Mouse (Mus musculus): ENCODE measurements around the gene Rab5if. TPM values are rescaled to one million over a fixed set of nuclear protein-coding genes. Genes with fewer than 3 reads are reported as not detected.
A peak's percentile ranks its signal among the peaks of the same experiment; 100 is the strongest.
"Not testable (repeated sequence)": the region's sequence is repeated elsewhere in the genome, so short reads cannot be mapped to it uniquely, and the experiment has no call there.

Gene Rab5if
- polyA plus RNA-seq, 2 experiments: 80.3 to 164 TPM

GRCm38 (mm10) chr2:156825128-156825527, 37.8 kb upstream of the Rab5if start:
- not testable (repeated sequence) for H3K27me3 ChIP-seq (ENCODE audit: control insufficient read depth, insufficient read depth, low read length); H3K9me3 ChIP-seq (ENCODE audit: control insufficient read depth, low read length); H3K4me3 ChIP-seq (ENCODE audit: insufficient read depth in 1 of 2, low read depth in 2 of 2, low read length in 2 of 2); H3K36me3 ChIP-seq (replicated peaks; ENCODE audit: control insufficient read depth, insufficient read depth, low read depth); H3K4me2 ChIP-seq (ENCODE audit: low read depth); ATAC-seq (ENCODE audit: insufficient read depth); H3K27ac ChIP-seq; H3K4me1 ChIP-seq (replicated peaks; ENCODE audit: control insufficient read depth in 2 of 2, insufficient read depth in 2 of 2, low read length in 1 of 2); H3K9ac ChIP-seq (replicated peaks); DNase-seq (ENCODE audit: low read depth in 3 of 3, low spot score in 3 of 3)
- WGBS (ENCODE audit: insufficient replicate concordance): 75% methylated on average over 6 of the region's 6 CpGs
- TF ChIP-seq CTCF (IDR thresholded peaks at IDR 0.05; ENCODE audit: low read depth): peak; percentile 30

- H3K36me3 ChIP-seq (replicated peaks; ENCODE audit: control insufficient read depth, insufficient read depth, low read depth): peaks cover 4% of the 10 kb centered on the region
- 85% methylated on average over 11 of the region's 11 CpGs for WGBS (ENCODE audit: insufficient replicate concordance)
Measured at GRCm38 (mm10) chr2:156834336-156834735, 28.6 kb upstream of the Rab5if start.

GRCm38 (mm10) chr2:156838839-156839238, 24.1 kb upstream of the Rab5if start:
- 61% methylated on average over 6 of the region's 6 CpGs for WGBS (ENCODE audit: insufficient replicate concordance)
- Histone ChIP-seq H3K36me3 (replicated peaks; ENCODE audit: control insufficient read depth, insufficient read depth, low read depth) (no peaks in the 10 kb centered on the region; the same call in 1 of the 2 replicates), H3K4me1 (replicated peaks; ENCODE audit: control insufficient read depth in 2 of 2, insufficient read depth in 2 of 2, low read length in 1 of 2) (peaks cover 4 to 7% of the 10 kb centered on the region in 2 experiments; a peak in 3 of 4 replicates), H3K27me3 (ENCODE audit: control insufficient read depth, insufficient read depth, low read length) (no peaks in the 10 kb centered on the region), H3K4me3 (ENCODE audit: insufficient read depth in 1 of 2, low read depth in 2 of 2, low read length in 2 of 2) (peak overlapping the region; percentile 54 to 69), H3K4me2 (ENCODE audit: low read depth) (peak overlapping the region; percentile 86), H3K9me3 (ENCODE audit: control insufficient read depth, low read length) (no peaks in the 10 kb centered on the region), H3K27ac (no peak overlapping the region), H3K9ac (replicated peaks) (no peak overlapping the region)
- DNase-seq (ENCODE audit: low read depth in 3 of 3, low spot score in 3 of 3) (no peak), ATAC-seq (ENCODE audit: insufficient read depth) (no peak)
- TF ChIP-seq EP300 (IDR thresholded peaks at IDR 0.05; ENCODE audit: low read depth) (no peak), CTCF (IDR thresholded peaks at IDR 0.05; ENCODE audit: low read depth) (no peak)

More at GRCm38 (mm10) chr2:156834336-156834735, 28.6 kb upstream of the Rab5if start:
- no peak overlapping the region for H3K27ac ChIP-seq
- no peak overlapping the region for H3K4me2 ChIP-seq (ENCODE audit: low read depth)
- H3K4me3 ChIP-seq (ENCODE audit: insufficient read depth in 1 of 2, low read depth in 2 of 2, low read length in 2 of 2): no peak overlapping the region
- peaks cover 9% of the 10 kb centered on the region; the same call in 1 of the 2 replicates for H3K9me3 ChIP-seq (ENCODE audit: control insufficient read depth, low read length)
- H3K4me1 ChIP-seq (replicated peaks; ENCODE audit: control insufficient read depth in 2 of 2, insufficient read depth in 2 of 2, low read length in 1 of 2): no peaks in the 10 kb centered on the region
- DNase-seq (ENCODE audit: low read depth in 3 of 3, low spot score in 3 of 3) (no peak), ATAC-seq (ENCODE audit: insufficient read depth) (no peak)
- no peaks in the 10 kb centered on the region for H3K27me3 ChIP-seq (ENCODE audit: control insufficient read depth, insufficient read depth, low read length)
- no peak overlapping the region for H3K9ac ChIP-seq (replicated peaks)
- no peak for TF ChIP-seq EP300 (IDR thresholded peaks at IDR 0.05; ENCODE audit: low read depth)
- no peak for TF ChIP-seq CTCF (IDR thresholded peaks at IDR 0.05; ENCODE audit: low read depth)

- H3K9ac ChIP-seq (replicated peaks): peak within 1 kb of the TSS; percentile 65
- H3K36me3 ChIP-seq (replicated peaks; ENCODE audit: control insufficient read depth, insufficient read depth, low read depth): no peaks in the 10 kb centered on the region
- no peaks in the 10 kb centered on the region for H3K9me3 ChIP-seq (ENCODE audit: control insufficient read depth, low read length)
- H3K4me1 ChIP-seq (replicated peaks; ENCODE audit: control insufficient read depth in 2 of 2, insufficient read depth in 2 of 2, low read length in 1 of 2): peaks cover 4 to 7% of the 10 kb centered on the region in 2 experiments; a peak in 3 of 4 replicates
- no peaks in the 10 kb centered on the region for H3K27me3 ChIP-seq (ENCODE audit: control insufficient read depth, insufficient read depth, low read length)
- DNase-seq (ENCODE audit: low read depth in 3 of 3, low spot score in 3 of 3) (peak in 1 of 3 experiments; percentile 58), ATAC-seq (ENCODE audit: insufficient read depth) (peak; percentile 77)
- WGBS (ENCODE audit: insufficient replicate concordance): 2% methylated on average over 60 of the region's 61 CpGs
- peak within 1 kb of the TSS; percentile 54 to 69 for H3K4me3 ChIP-seq (ENCODE audit: insufficient read depth in 1 of 2, low read depth in 2 of 2, low read length in 2 of 2)
- TF ChIP-seq CTCF (IDR thresholded peaks at IDR 0.05; ENCODE audit: low read depth) (no peak), EP300 (IDR thresholded peaks at IDR 0.05; ENCODE audit: low read depth) (no peak)
- peak within 1 kb of the TSS; percentile 86 for H3K4me2 ChIP-seq (ENCODE audit: low read depth)
- peak within 1 kb of the TSS; percentile 3; the same call in 1 of the 2 replicates for H3K27ac ChIP-seq
Measured at GRCm38 (mm10) chr2:156839319-156840191, 23.4 kb upstream of the Rab5if start, which contains the start of gene Tgif2. TSS of gene Tgif2 (plus strand) at chr2:156840007.
